Mouse (Mus musculus) adrenal gland, postnatal 14 days (tissue): ENCODE measurements at regions not wholly inside any gene's neighbourhood (a gene's known extent, or its start where the extent isn't known, plus 50 kb on each side); places are given as distances from the start of the nearest gene placed in this dataset.

ENCODE experiments used
- DNase-seq: peaks from one replicate; pipeline ENCODE4 v3.0.0; 2021; ENCODE audit warnings: mixed read lengths

GRCm38 (mm10) chr12:38928786-38929351, 149.7 kb downstream of the Etv1 start:
- peak; percentile 35 for DNase-seq

- DNase-seq = no peak
Measured at GRCm38 (mm10) chr12:38929644-38930043, 150.5 kb downstream of the Etv1 start.

- no peak for DNase-seq
Measured at GRCm38 (mm10) chr12:38931769-38932168, 152.6 kb downstream of the Etv1 start.

- DNase-seq = no peak
Measured at GRCm38 (mm10) chr12:38959605-38960004, 180.4 kb downstream of the Etv1 start.

GRCm38 (mm10) chr12:38962302-38962701, 183.1 kb downstream of the Etv1 start:
- DNase-seq = no peak

- no peak for DNase-seq
Measured at GRCm38 (mm10) chr12:38970347-38970746, 191.2 kb downstream of the Etv1 start.

- no peak for DNase-seq
Measured at GRCm38 (mm10) chr12:38972205-38972604, 193.0 kb downstream of the Etv1 start.

GRCm38 (mm10) chr12:38975508-38975907, 196.3 kb downstream of the Etv1 start:
- DNase-seq = no peak

- DNase-seq = no peak
Measured at GRCm38 (mm10) chr12:38982423-38982822, 203.2 kb downstream of the Etv1 start.

- DNase-seq = no peak
Measured at GRCm38 (mm10) chr12:38985909-38986308, 206.7 kb downstream of the Etv1 start.

- DNase-seq = no peak
Measured at GRCm38 (mm10) chr12:38986346-38986745, 207.2 kb downstream of the Etv1 start.

- DNase-seq = no peak
Measured at GRCm38 (mm10) chr12:38987277-38987676, 208.1 kb downstream of the Etv1 start.

GRCm38 (mm10) chr12:38987819-38988218, 208.6 kb downstream of the Etv1 start:
- DNase-seq = no peak

- no peak for DNase-seq
Measured at GRCm38 (mm10) chr12:39027179-39027578, 248.0 kb downstream of the Etv1 start.

- no peak for DNase-seq
Measured at GRCm38 (mm10) chr12:39027948-39028347, 248.8 kb downstream of the Etv1 start.

- DNase-seq = no peak
Measured at GRCm38 (mm10) chr12:39033982-39034381, 254.8 kb downstream of the Etv1 start.

- no peak for DNase-seq
Measured at GRCm38 (mm10) chr12:39036466-39037037, 257.4 kb downstream of the Etv1 start.

- DNase-seq = no peak
Measured at GRCm38 (mm10) chr12:39038077-39038476, 258.9 kb downstream of the Etv1 start.

GRCm38 (mm10) chr12:39038656-39039055, 259.5 kb downstream of the Etv1 start:
- DNase-seq = no peak

- DNase-seq = no peak
Measured at GRCm38 (mm10) chr12:39047126-39047525, 267.9 kb downstream of the Etv1 start.

- no peak for DNase-seq
Measured at GRCm38 (mm10) chr12:39048441-39048840, 269.3 kb downstream of the Etv1 start.

- DNase-seq = peak; percentile 8
Measured at GRCm38 (mm10) chr12:39048958-39049357, 269.8 kb downstream of the Etv1 start.

GRCm38 (mm10) chr12:39070331-39071045, 291.3 kb downstream of the Etv1 start:
- no peak for DNase-seq
